Mouse (Mus musculus) heart, adult 2 months (tissue): ENCODE measurements around the gene Top1. TPM values are rescaled to one million over a fixed set of nuclear protein-coding genes. Genes with fewer than 3 reads are reported as not detected.

Experiments used
- DNase-seq, 2 experiments: peaks; one replicate each; pipeline ENCODE4 v3.0.0; 2021
- H3K27ac ChIP-seq: fragments of 200-600 bp; 2 replicates; pipeline ENCODE4 v1.8.1; 2022
- H3K27me3 ChIP-seq: fragments of 200-500 bp; 2 replicates; pipeline ENCODE4 v1.6.1; 2012; ENCODE audit warnings: mild to moderate bottlenecking, low read length, inconsistent platforms, mixed read lengths; ENCODE audit not compliant: control insufficient read depth, insufficient read depth
- H3K36me3 ChIP-seq: fragments of 200-500 bp; 2 replicates; pipeline ENCODE4 v1.6.1; 2012; ENCODE audit warnings: low read length, inconsistent platforms; ENCODE audit not compliant: control insufficient read depth, insufficient read depth
- H3K4me1 ChIP-seq: fragments of 200-500 bp; 2 replicates; pipeline ENCODE4 v1.6.1; 2011; ENCODE audit warnings: low read length; ENCODE audit not compliant: control insufficient read depth, insufficient read depth
- H3K4me3 ChIP-seq: fragments of 200-600 bp; 2 replicates; pipeline ENCODE4 v1.8.1; 2022
- H3K79me2 ChIP-seq: fragments of 200-500 bp; replicated peaks from 2 replicates; pipeline ENCODE4 v1.6.1; 2012; ENCODE audit warnings: mild to moderate bottlenecking, inconsistent platforms, low read length, moderate library complexity, mixed read lengths; ENCODE audit not compliant: control insufficient read depth, insufficient read depth
- H3K9ac ChIP-seq: fragments of 200-500 bp; 2 replicates; pipeline ENCODE4 v1.6.1; 2012; ENCODE audit warnings: low read depth, mild to moderate bottlenecking, control low read depth, inconsistent platforms, low read length, mixed read lengths
- CTCF ChIP-seq: fragments of 200-600 bp; IDR thresholded peaks from 2 replicates; pipeline ENCODE4 v1.8.1; 2022; ENCODE audit warnings: antibody characterized with exemption, mild to moderate bottlenecking, moderate library complexity
- EP300 ChIP-seq: fragments of 200-500 bp; IDR thresholded peaks from 2 replicates; pipeline ENCODE4 v1.6.1; 2011; ENCODE audit warnings: low read depth, low read length, control low read depth; ENCODE audit not compliant: insufficient read depth
- POLR2A ChIP-seq: fragments of 200-500 bp; IDR thresholded peaks from 2 replicates; pipeline ENCODE4 v1.6.1; 2011; ENCODE audit warnings: mild to moderate bottlenecking, low read depth, low read length, control low read depth; ENCODE audit not compliant: insufficient read depth
- WGBS: fragments of 180-500 bp; shearing (Covaris S2); methylation state at CpG from one replicate; pipeline ENCODE4 v1.1.7; 2018; 5-methylcytosine and 5-hydroxymethylcytosine counted together
- intact Hi-C: fragments of 180-260 bp; cut with DNase I; formaldehyde crosslinking; loops from one replicate; pipeline ENCODE4 v1.15.1; 2025
- polyA plus RNA-seq: library from polyadenylated mRNA; depleted of rRNA; stranded (reverse); fragments of >200 nt; gene quantifications from 2 replicates; pipeline ENCODE4 v1.2.3, GENCODE M21; 2012
- total RNA-seq, 2 experiments: library from RNA; stranded (reverse); gene quantifications; 2 replicates each; pipeline ENCODE4 v1.2.3; 2021

Gene Top1
- total and polyA plus RNA-seq, 3 experiments, result 5.6 to 46.8 (median 44.1) TPM

- Histone ChIP-seq H3K4me3 (no peak overlapping the region), H3K4me1 (peaks cover 2% of the 10 kb centered on the region), H3K36me3 (no peaks in the 10 kb centered on the region), H3K27ac (peak overlapping the region; percentile 36), H3K27me3 (no peaks in the 10 kb centered on the region), H3K9ac (no peak overlapping the region), H3K79me2 (no peaks in the 10 kb centered on the region)
- DNase-seq, result peak in 1 of 2 experiments; percentile 20
- 57% methylated on average over 5 of the region's 5 CpGs for WGBS
- intact Hi-C loops, result loop anchor here (5.0 kb wide), 1 partner anchor 34 kb away; the partner anchor contains the start of gene Top1
- peak; percentile 50 for TF ChIP-seq CTCF
- TF ChIP-seq EP300, result no peak
Observed at GRCm38 (mm10) chr2:160613186-160613919, 32.3 kb upstream of the Top1 start.

- no peak overlapping the region for H3K27ac ChIP-seq
- no peaks in the 10 kb centered on the region for H3K79me2 ChIP-seq
- peaks cover 9% of the 10 kb centered on the region for H3K36me3 ChIP-seq
- H3K4me1 ChIP-seq, result peaks cover 18% of the 10 kb centered on the region
- no peak overlapping the region for H3K4me3 ChIP-seq
- intact Hi-C loops, result no loop called here
- H3K27me3 ChIP-seq, result no peaks in the 10 kb centered on the region
- no peak overlapping the region for H3K9ac ChIP-seq
- WGBS, result 90% methylated on average over 6 of the region's 6 CpGs
- DNase-seq, result peak in 1 of 2 experiments; percentile 4
- TF ChIP-seq POLR2A (no peak), EP300 (no peak), CTCF (no peak)
Observed at GRCm38 (mm10) chr2:160617741-160618140, 27.9 kb upstream of the Top1 start.

GRCm38 (mm10) chr2:160618619-160619220, 27.0 kb upstream of the Top1 start:
- H3K79me2 ChIP-seq, result no peaks in the 10 kb centered on the region
- peaks cover 18% of the 10 kb centered on the region for H3K4me1 ChIP-seq
- intact Hi-C loops, result no loop called here
- H3K4me3 ChIP-seq, result no peak overlapping the region
- peaks cover 9% of the 10 kb centered on the region for H3K36me3 ChIP-seq
- 87% methylated on average over 6 of the region's 6 CpGs for WGBS
- no peak overlapping the region for H3K9ac ChIP-seq
- peak in 1 of 2 experiments; percentile 12 for DNase-seq
- TF ChIP-seq EP300, result no peak
- TF ChIP-seq CTCF, result no peak
- TF ChIP-seq POLR2A, result no peak
- no peaks in the 10 kb centered on the region for H3K27me3 ChIP-seq
- no peak overlapping the region for H3K27ac ChIP-seq

GRCm38 (mm10) chr2:160619300-160619699, 26.4 kb upstream of the Top1 start:
- no peak overlapping the region for H3K9ac ChIP-seq

GRCm38 (mm10) chr2:160619831-160620230, 25.9 kb upstream of the Top1 start:
- H3K27me3 ChIP-seq, result no peaks in the 10 kb centered on the region
- H3K4me3 ChIP-seq, result 0 out of 2 replicates have a peak overlapping the region, but pooled peaks have one; percentile 6
- 4% methylated on average over 9 of the region's 9 CpGs for WGBS
- H3K4me1 ChIP-seq, result peaks cover 16% of the 10 kb centered on the region
- no peak overlapping the region for H3K9ac ChIP-seq
- intact Hi-C loops, result no loop called here
- H3K36me3 ChIP-seq, result peaks cover 9% of the 10 kb centered on the region
- H3K79me2 ChIP-seq, result no peaks in the 10 kb centered on the region
- H3K27ac ChIP-seq, result peak overlapping the region; percentile 83
- peak; percentile 40; the same call in 1 of the 2 replicates for TF ChIP-seq POLR2A
- peak; percentile 95 for TF ChIP-seq EP300
- TF ChIP-seq CTCF, result no peak
- DNase-seq, result peak; percentile 79 to 89

More at GRCm38 (mm10) chr2:160619300-160619699, 26.4 kb upstream of the Top1 start:
- 50% methylated on average over 5 of the region's 5 CpGs for WGBS
- Histone ChIP-seq H3K27ac (peak overlapping the region; percentile 83), H3K36me3 (peaks cover 9% of the 10 kb centered on the region), H3K27me3 (no peaks in the 10 kb centered on the region), H3K4me3 (no peak overlapping the region), H3K79me2 (no peaks in the 10 kb centered on the region), H3K4me1 (peaks cover 18% of the 10 kb centered on the region)
- peak in 1 of 2 experiments; percentile 11 for DNase-seq
- TF ChIP-seq CTCF (no peak), POLR2A (no peak), EP300 (no peak)
- intact Hi-C loops, result no loop called here
